8 mouse cellular contexts compared by ENCODE assay signal in genomic region chr4:153110291-153110746, GRCm38 (mm10).
DNase-seq lines count a peak whose midpoint lies in the region; ATAC-seq and TF ChIP-seq lines count a peak whose summit lies in the region.

No protein-coding gene starts in this region.

- peaks cover 5% of the 10 kb centered on the region; the same call in 1 of the 2 replicates for H3K9me3 ChIP-seq in kidney, postnatal 0 days (replicated peaks; ENCODE audit: low read length)
- peaks cover 4% of the 10 kb centered on the region; the same call in 1 of the 2 replicates for H3K9me3 ChIP-seq in lung, embryonic 16.5 days (ENCODE audit: control insufficient read depth, low read length)

- H3K36me3 ChIP-seq in kidney, postnatal 0 days (ENCODE audit: insufficient read depth, low read length), result no peaks in the 10 kb centered on the region
- no peaks in the 10 kb centered on the region for H3K36me3 ChIP-seq in lung, embryonic 16.5 days (ENCODE audit: control insufficient read depth, insufficient read depth, low read length)

- H3K27me3 ChIP-seq in kidney, postnatal 0 days (ENCODE audit: insufficient read depth, low read length), result no peaks in the 10 kb centered on the region
- H3K27me3 ChIP-seq in lung, embryonic 16.5 days (ENCODE audit: control insufficient read depth, insufficient read depth, low read depth, low read length), result no peaks in the 10 kb centered on the region

- no peaks in the 10 kb centered on the region for H3K4me1 ChIP-seq in kidney, postnatal 0 days (replicated peaks; ENCODE audit: insufficient read depth, low read length)
- no peaks in the 10 kb centered on the region for H3K4me1 ChIP-seq in lung, embryonic 16.5 days (replicated peaks; ENCODE audit: control insufficient read depth, insufficient read depth, low read length)

- 18% methylated on average over 16 of the region's 16 CpGs for WGBS in kidney, postnatal 0 days
- 27% methylated on average over 16 of the region's 16 CpGs for WGBS in lung, embryonic 16.5 days

- no peak overlapping the region for H3K4me3 ChIP-seq in kidney, postnatal 0 days (replicated peaks; ENCODE audit: low read depth, low read length)
- no peak overlapping the region for H3K4me3 ChIP-seq in lung, embryonic 16.5 days (ENCODE audit: low read length)

- ATAC-seq in kidney, postnatal 0 days (replicated peaks; ENCODE audit: low FRiP score, low read depth), result peak; percentile 59; the same call in 1 of the 2 replicates
- ATAC-seq in lung, embryonic 16.5 days (ENCODE audit: low read depth), result peak; percentile 41; the same call in 1 of the 2 replicates

- DNase-seq in retina, postnatal 1 day, result peak; percentile 28
- DNase-seq in retina, embryonic 14.5 days (ENCODE audit: low spot score), result no peak
- DNase-seq in frontal cortex, postnatal 25 days (ENCODE audit: low spot score in 2 of 2), result peak; percentile 5 to 11
- DNase-seq in kidney, postnatal 0 days (ENCODE audit: low spot score), result peak; percentile 80
- DNase-seq in spleen, postnatal 14 days (ENCODE audit: low spot score in 2 of 2), result no peak
- DNase-seq in urinary bladder, adult 2 months (ENCODE audit: low spot score), result no peak
- DNase-seq in adrenal gland, adult (ENCODE audit: inconsistent age in 2 of 2, low spot score in 1 of 2), result no peak

- H3K9ac ChIP-seq in kidney, postnatal 0 days (ENCODE audit: low read depth, low read length), result no peak overlapping the region
- H3K9ac ChIP-seq in lung, embryonic 16.5 days (ENCODE audit: low read length), result no peak overlapping the region

- TF ChIP-seq CTCF in kidney, postnatal 0 days (IDR thresholded peaks at IDR 0.05; ENCODE audit: low read depth), result peak; percentile 69

- 0 out of 2 replicates have a peak overlapping the region, but pooled peaks have one; percentile 9 for H3K4me2 ChIP-seq in kidney, postnatal 0 days (ENCODE audit: low read length)
- H3K4me2 ChIP-seq in lung, embryonic 16.5 days (ENCODE audit: low read depth, low read length), result no peak overlapping the region

- no peak overlapping the region for H3K27ac ChIP-seq in kidney, postnatal 0 days
- no peak overlapping the region for H3K27ac ChIP-seq in lung, embryonic 16.5 days (ENCODE audit: low read length)

Comparison
In these comparisons a context has a peak if more than half of its experiments do, and no peak if none do; other contexts are left out.
1. DNase-seq: peak in retina, postnatal 1 day (single experiment), frontal cortex, postnatal 25 days (2 of 2) and kidney, postnatal 0 days (single experiment); none in retina, embryonic 14.5 days (single experiment), spleen, postnatal 14 days (0 of 2), urinary bladder, adult 2 months (single experiment) and adrenal gland, adult (0 of 2).